Mouse (Mus musculus) adrenal gland, adult 18-20 months (tissue): Measurements from ENCODE around the gene Sycp1. TPM values are rescaled to one million over a fixed set of nuclear protein-coding genes. Genes with fewer than 3 reads are reported as not detected.

Experiments used
- total RNA-seq, 2 experiments: library from RNA; stranded (reverse); gene quantifications; 1 replicate in 1 of 2; 2 replicates in 1 of 2; pipeline ENCODE4 v1.2.3; 2021

Gene Sycp1
- total RNA-seq, 2 experiments from 2014 or later: not detected

Other genes starting within 250 kb of the Sycp1 start
- 1 to 10 TPM; 4.8 to 6.9 TPM for gene Tspan2, start 201.6 kb downstream of the Sycp1 start, total RNA-seq
- not detected for gene Tshb, start 153.4 kb downstream of the Sycp1 start, total RNA-seq
- gene Nr1h5, start 28.0 kb upstream of the Sycp1 start, total RNA-seq: not detected
- gene Sike1, start 59.6 kb upstream of the Sycp1 start, total RNA-seq: 10 to 100 TPM; 62.0 to 70.6 TPM
- 100 to 1,000 TPM; 423 to 430 TPM for gene Csde1, start 84.3 kb upstream of the Sycp1 start, total RNA-seq
- gene Nras, start 122.2 kb upstream of the Sycp1 start, total RNA-seq: 10 to 100 TPM; 49.1 to 49.4 TPM
- under 1 TPM in 1 of 2 experiments, not detected in 1; 0.35 TPM for gene Ampd1, start 137.9 kb upstream of the Sycp1 start, total RNA-seq
- under 1 TPM; 0.67 to 0.86 TPM for gene Dennd2c, start 166.5 kb upstream of the Sycp1 start, total RNA-seq
- gene Bcas2, start 235.6 kb upstream of the Sycp1 start, total RNA-seq: 10 to 100 TPM; 48.2 to 58.8 TPM